Mouse (Mus musculus) MEL (cell line): ENCODE results near the gene Olfr549.
A peak's percentile ranks its signal among the peaks of the same experiment; 100 is the strongest.

Experiments used
- BHLHE40 ChIP-seq: IDR thresholded peaks from 2 replicates; pipeline ENCODE4 v1.6.1; 2012; ENCODE audit warnings: low read depth, mild to moderate bottlenecking, inconsistent platforms, low read length, improper control_type of control experiment, borderline replicate concordance
- CTCF ChIP-seq, 3 experiments: IDR thresholded peaks in 2 of 3; conservative IDR thresholded peaks in 1 of 3; 2 replicates each; pipeline ENCODE4 v1.5.1; 2011 to 2012; ENCODE audit warnings: low read length in 3 of 3, low read depth in 2 of 3, mild to moderate bottlenecking in 2 of 3, improper control_type of control experiment in 1 of 3, inconsistent platforms in 1 of 3, mixed read lengths in 1 of 3, moderate library complexity in 1 of 3; ENCODE audit not compliant: control insufficient read depth in 1 of 3, insufficient read depth in 1 of 3, poor library complexity in 1 of 3, severe bottlenecking in 1 of 3
- EP300 ChIP-seq, 2 experiments: IDR thresholded peaks; 2 replicates each; pipeline ENCODE4 v1.6.1; 2011; ENCODE audit warnings: improper control_type of control experiment in 2 of 2, low read length in 2 of 2, low read depth in 1 of 2, mild to moderate bottlenecking in 1 of 2
- JUND ChIP-seq: IDR thresholded peaks from 2 replicates; pipeline ENCODE4 v1.6.1; 2011; ENCODE audit warnings: low read depth, mild to moderate bottlenecking, improper control_type of control experiment, low read length
- MEF2A ChIP-seq: IDR thresholded peaks from 2 replicates; pipeline ENCODE4 v1.6.1; 2014; ENCODE audit warnings: low read depth, mild to moderate bottlenecking, inconsistent platforms, low read length, improper control_type of control experiment; ENCODE audit not compliant: poor library complexity, insufficient replicate concordance, severe bottlenecking; ENCODE audit errors: extremely low read depth
- NELFE ChIP-seq: IDR thresholded peaks from 2 replicates; pipeline ENCODE4 v1.6.1; 2011; ENCODE audit warnings: low read depth, low read length, improper control_type of control experiment
- POLR2A ChIP-seq, 2 experiments: IDR thresholded peaks; 2 replicates each; pipeline ENCODE4 v1.6.1; 2011 to 2012; ENCODE audit warnings: low read length in 2 of 2, mild to moderate bottlenecking in 2 of 2, control low read depth in 1 of 2, improper control_type of control experiment in 1 of 2, low read depth in 1 of 2, moderate library complexity in 1 of 2; ENCODE audit not compliant: control insufficient read depth in 1 of 2, insufficient read depth in 1 of 2, poor library complexity in 1 of 2
- POLR2AphosphoS2 ChIP-seq: IDR thresholded peaks from 2 replicates; pipeline ENCODE4 v1.6.1; 2011; ENCODE audit warnings: low read length, improper control_type of control experiment
- TAL1 ChIP-seq: IDR thresholded peaks from 2 replicates; pipeline ENCODE4 v1.6.1; 2012; ENCODE audit warnings: mild to moderate bottlenecking, inconsistent platforms, low read length, moderate library complexity, mixed read lengths
- UBTF ChIP-seq: IDR thresholded peaks from 2 replicates; pipeline ENCODE4 v1.6.1; 2012; ENCODE audit warnings: low read depth, mild to moderate bottlenecking, inconsistent platforms, low read length, improper control_type of control experiment, moderate library complexity, borderline replicate concordance; ENCODE audit not compliant: insufficient read depth
- USF2 ChIP-seq, 2 experiments: IDR thresholded peaks; 2 replicates each; pipeline ENCODE4 v1.6.1; 2011 to 2012; ENCODE audit warnings: improper control_type of control experiment in 2 of 2, low read length in 2 of 2, borderline replicate concordance in 1 of 2, inconsistent platforms in 1 of 2, low read depth in 1 of 2, mild to moderate bottlenecking in 1 of 2; ENCODE audit not compliant: insufficient read depth in 1 of 2

DNA sequence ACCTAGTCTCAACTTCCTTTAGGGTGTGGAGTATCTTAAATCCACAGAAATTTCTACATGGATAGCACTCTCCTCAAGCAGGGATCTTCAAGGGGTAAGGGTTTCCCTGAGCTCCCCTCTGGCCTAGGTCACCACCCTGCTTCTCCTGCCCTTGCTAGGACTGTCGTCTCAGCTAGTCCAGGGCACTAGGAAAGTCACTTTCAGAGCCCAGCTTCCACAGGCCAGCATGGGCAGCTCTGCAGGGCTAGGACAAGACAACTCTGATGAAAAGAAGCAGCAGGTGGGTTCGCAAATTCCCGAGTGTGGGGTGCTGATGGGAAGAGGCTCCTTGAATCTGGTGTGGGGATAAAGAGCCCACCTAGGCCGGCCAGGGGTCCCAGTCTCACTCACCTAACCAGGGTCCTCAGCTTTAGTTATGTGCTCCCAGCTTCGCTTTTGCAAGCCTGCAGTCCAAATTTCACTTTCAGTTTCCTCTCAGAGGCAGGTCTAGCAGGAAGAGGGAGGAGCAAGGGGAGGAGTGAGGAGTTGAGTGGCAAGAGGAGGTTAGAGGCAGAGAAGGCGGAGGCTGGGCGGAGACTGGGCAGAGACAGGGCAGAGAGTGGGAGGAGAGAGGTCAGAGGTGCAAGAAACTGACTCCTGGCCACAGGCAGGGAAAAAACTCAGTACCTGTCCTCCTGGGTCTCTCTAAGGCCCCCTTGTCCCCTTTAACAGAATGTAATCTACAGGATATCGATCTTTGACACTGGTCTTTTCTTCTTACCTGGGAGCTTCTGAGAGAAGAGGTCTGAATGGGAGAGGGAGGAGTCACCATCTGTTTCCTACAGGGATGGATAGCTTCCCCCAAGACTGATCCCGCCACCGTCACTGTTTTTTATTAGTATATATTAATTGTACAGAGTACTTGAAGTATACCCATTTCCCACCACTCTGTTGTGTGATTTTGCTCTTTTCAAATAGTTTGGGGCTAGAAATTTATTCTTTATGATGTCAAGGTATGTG, 15.6 kb downstream of the Olfr549 start, which contains the start of gene Trim21:
- TF ChIP-seq JUND (no peak), TAL1 (no peak), POLR2A (IDR thresholded peaks at IDR 0.05; ENCODE audit: control insufficient read depth in 1 of 2, insufficient read depth in 1 of 2, low read depth in 1 of 2, low read length in 2 of 2, poor library complexity in 1 of 2) (peak in 1 of 2 experiments; percentile 40; a peak in 1 of 4 replicates), CTCF (IDR thresholded peaks at IDR 0.05 in 2 of 3, conservative IDR thresholded peaks at IDR 0.05 in 1 of 3; ENCODE audit: control insufficient read depth in 1 of 3, insufficient read depth in 1 of 3, low read depth in 2 of 3, low read length in 3 of 3, poor library complexity in 1 of 3, severe bottlenecking in 1 of 3) (no peak), EP300 (IDR thresholded peaks at IDR 0.05; ENCODE audit: low read depth in 1 of 2, low read length in 2 of 2) (no peak), MEF2A (no peak), USF2 (IDR thresholded peaks at IDR 0.05; ENCODE audit: borderline replicate concordance in 1 of 2, insufficient read depth in 1 of 2, low read depth in 1 of 2, low read length in 2 of 2) (no peak), BHLHE40 (no peak), NELFE (no peak), POLR2AphosphoS2 (no peak), UBTF (no peak)
